29 mouse cellular contexts compared by ENCODE assay signal in the genomic region with DNA sequence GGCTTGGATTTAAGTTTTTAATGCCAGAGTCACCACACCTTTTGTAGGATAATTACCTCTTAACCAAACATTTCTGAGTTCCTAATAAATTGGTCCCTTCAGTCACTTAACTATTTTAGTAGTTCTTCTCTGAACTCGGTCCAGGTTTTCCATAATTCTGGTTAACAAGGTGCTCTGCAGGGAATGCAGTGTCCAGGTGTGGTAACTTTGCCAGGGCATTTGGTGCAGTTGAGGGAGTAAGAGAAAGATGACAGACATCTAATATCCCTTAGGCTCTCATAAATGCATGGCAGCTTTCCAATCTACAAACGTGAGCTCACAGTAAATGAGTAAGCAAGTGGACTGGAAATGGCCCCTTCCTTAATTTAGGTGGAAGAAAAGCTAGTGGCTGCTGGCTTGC.
"Had no signal": no experiment of that assay in that cellular context is flagged by ENCODE, and none has a peak within 500 bp of the region (broad histone marks: within the 10 kb centered on the region; RNA-seq: fewer than 3 reads in every experiment).

No protein-coding gene starts in this region.

- H3K9me3 ChIP-seq: embryonic facial prominence, embryonic 10.5 days; embryonic facial prominence, embryonic 12.5 days; embryonic facial prominence, embryonic 13.5 days; embryonic facial prominence, embryonic 15.5 days; forebrain, embryonic 10.5 days; forebrain, embryonic 12.5 days; forebrain, embryonic 13.5 days; forebrain, embryonic 15.5 days had no signal

- H3K4me3 ChIP-seq: embryonic facial prominence, embryonic 10.5 days; embryonic facial prominence, embryonic 12.5 days; embryonic facial prominence, embryonic 13.5 days; embryonic facial prominence, embryonic 15.5 days; erythroblast, embryonic 14.5 days; forebrain, embryonic 10.5 days; forebrain, embryonic 12.5 days; forebrain, embryonic 13.5 days; forebrain, embryonic 15.5 days; gastrocnemius, adult 2 months; heart, adult 2 months had no signal

- H3K4me1 ChIP-seq: embryonic facial prominence, embryonic 10.5 days; embryonic facial prominence, embryonic 12.5 days; embryonic facial prominence, embryonic 13.5 days; embryonic facial prominence, embryonic 15.5 days; forebrain, embryonic 10.5 days; forebrain, embryonic 12.5 days; forebrain, embryonic 13.5 days; forebrain, embryonic 15.5 days had no signal

- H3K36me3 ChIP-seq: embryonic facial prominence, embryonic 10.5 days; embryonic facial prominence, embryonic 12.5 days; embryonic facial prominence, embryonic 13.5 days; embryonic facial prominence, embryonic 15.5 days; forebrain, embryonic 10.5 days; forebrain, embryonic 12.5 days; forebrain, embryonic 15.5 days had no signal

- ATAC-seq: forebrain, embryonic 13.5 days; forebrain, embryonic 14.5 days; forebrain, embryonic 15.5 days; forebrain, embryonic 16.5 days; forebrain, postnatal 0 days had no signal

- H3K9ac ChIP-seq: embryonic facial prominence, embryonic 12.5 days; embryonic facial prominence, embryonic 13.5 days; embryonic facial prominence, embryonic 15.5 days; forebrain, embryonic 12.5 days; forebrain, embryonic 13.5 days; forebrain, embryonic 15.5 days; forebrain, postnatal 0 days had no signal

- H3K27me3 ChIP-seq: embryonic facial prominence, embryonic 12.5 days; embryonic facial prominence, embryonic 13.5 days; embryonic facial prominence, embryonic 15.5 days; forebrain, embryonic 12.5 days; forebrain, embryonic 13.5 days; forebrain, embryonic 15.5 days had no signal

- DNase-seq: cerebellum, adult 2 months; cerebellum, adult 8-10 months; cerebellum, adult 9-10 months; cerebellum, adult 9-11 months; cerebellum, postnatal 10 days; cerebellum, postnatal 14 days; cerebellum, postnatal 25 days; cerebellum, postnatal 36 days; embryo, embryonic 11 days; forebrain, postnatal 0 days; gastrocnemius, adult 2 months; gastrocnemius, postnatal 10 days; gastrocnemius, postnatal 14 days; gastrocnemius, postnatal 25 days; gastrocnemius, postnatal 36 days; heart, adult 11 months; heart, adult 18-20 months; heart, adult 2 months had no signal

- H3K27ac ChIP-seq: embryonic facial prominence, embryonic 10.5 days; embryonic facial prominence, embryonic 12.5 days; embryonic facial prominence, embryonic 13.5 days; embryonic facial prominence, embryonic 15.5 days; forebrain, embryonic 10.5 days; forebrain, embryonic 12.5 days; forebrain, embryonic 13.5 days; forebrain, embryonic 15.5 days; gastrocnemius, adult 2 months; heart, adult 2 months had no signal

- H3K4me2 ChIP-seq: embryonic facial prominence, embryonic 12.5 days; embryonic facial prominence, embryonic 13.5 days; embryonic facial prominence, embryonic 15.5 days; forebrain, embryonic 12.5 days; forebrain, embryonic 13.5 days; forebrain, embryonic 15.5 days had no signal
